Mouse (Mus musculus): ENCODE results near the gene Lcp1. TPM values are rescaled to one million over a fixed set of nuclear protein-coding genes. Genes with fewer than 3 reads are reported as not detected.

Lcp1 gene
- polyA plus RNA-seq, 1 experiment from 2014 or later = 62.6 TPM

- Histone ChIP-seq H3K9me3 (no peaks in the 10 kb centered on the region), H3K27ac (no peak overlapping the region), H3K4me2 (no peak overlapping the region), H3K36me3 (no peaks in the 10 kb centered on the region), H3K4me3 (no peak overlapping the region), H3K4me1 (no peaks in the 10 kb centered on the region), H3K9ac (no peak overlapping the region), H3K27me3 (no peaks in the 10 kb centered on the region)
- ATAC-seq (ENCODE audit: borderline replicate concordance, extremely low read depth, low FRiP score, low TSS enrichment) = no peak
- WGBS = 78% methylated on average over 11 of the region's 11 CpGs
These were observed 115.4 kb downstream of the Lcp1 start for GRCm38 (mm10) chr14:75246024-75247000.

GRCm38 (mm10) chr14:75250432-75250831 is 119.5 kb downstream of the Lcp1 start:
- no peaks in the 10 kb centered on the region for H3K4me1 ChIP-seq
- H3K9me3 ChIP-seq = no peaks in the 10 kb centered on the region
- H3K4me3 ChIP-seq = no peak overlapping the region
- H3K27ac ChIP-seq = no peak overlapping the region
- H3K36me3 ChIP-seq = no peaks in the 10 kb centered on the region
- H3K27me3 ChIP-seq = no peaks in the 10 kb centered on the region
- ATAC-seq (ENCODE audit: borderline replicate concordance, extremely low read depth, low FRiP score, low TSS enrichment) = no peak
- H3K4me2 ChIP-seq = no peak overlapping the region
- WGBS = 65% methylated on average over 3 of the region's 3 CpGs
- no peak overlapping the region for H3K9ac ChIP-seq

GRCm38 (mm10) chr14:75256521-75256920 is 125.6 kb downstream of the Lcp1 start:
- ATAC-seq (ENCODE audit: borderline replicate concordance, extremely low read depth, low FRiP score, low TSS enrichment) = no peak
- Histone ChIP-seq H3K4me1 (no peaks in the 10 kb centered on the region), H3K4me2 (no peak overlapping the region), H3K27ac (no peak overlapping the region), H3K27me3 (no peaks in the 10 kb centered on the region), H3K4me3 (no peak overlapping the region), H3K9ac (no peak overlapping the region), H3K9me3 (no peaks in the 10 kb centered on the region), H3K36me3 (no peaks in the 10 kb centered on the region)
- 38% methylated on average over 5 of the region's 5 CpGs for WGBS

DNA sequence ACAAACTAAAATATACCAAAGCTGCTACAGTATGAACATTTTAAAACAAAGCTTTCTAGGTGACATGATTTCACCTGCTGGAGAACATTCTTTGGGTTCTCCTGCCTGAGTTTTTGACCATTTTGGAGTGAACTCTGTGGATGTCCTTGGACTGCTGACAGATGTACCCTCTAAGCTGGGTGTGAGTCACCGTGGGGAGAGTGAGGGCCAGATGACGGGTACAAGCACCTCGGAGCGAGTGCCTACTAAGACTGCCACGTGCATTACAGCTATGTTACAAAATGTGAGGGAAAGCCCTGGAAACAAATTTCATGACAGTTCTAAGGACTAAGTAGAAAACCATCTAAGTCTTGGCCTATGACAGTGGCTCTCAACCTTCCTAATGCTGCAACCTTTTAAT is 138.6 kb downstream of the Lcp1 start:
- 82% methylated on average over 5 of the region's 5 CpGs for WGBS
- Histone ChIP-seq H3K36me3 (no peaks in the 10 kb centered on the region), H3K9me3 (no peaks in the 10 kb centered on the region)

DNA sequence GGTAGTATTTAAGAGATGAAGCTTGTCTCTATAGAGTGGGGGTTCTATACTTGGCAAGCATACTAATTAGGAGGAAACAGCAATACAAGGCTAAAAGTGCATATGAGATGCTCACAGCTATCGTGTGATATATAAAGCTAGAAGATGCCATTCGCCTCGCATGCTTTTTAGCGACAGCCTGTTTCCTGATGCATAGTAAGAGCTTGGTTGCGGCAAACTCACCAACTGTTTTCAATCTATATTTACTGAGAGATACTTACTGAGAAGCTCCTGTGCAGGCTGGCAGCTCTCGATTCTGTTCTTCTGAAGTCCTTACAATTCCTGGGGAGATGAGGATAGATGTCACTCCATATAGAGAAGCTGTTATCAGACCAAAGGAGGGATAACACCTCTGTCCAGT is 148.8 kb downstream of the Lcp1 start:
- Histone ChIP-seq H3K27me3 (no peaks in the 10 kb centered on the region), H3K4me2 (no peak overlapping the region), H3K9me3 (no peaks in the 10 kb centered on the region), H3K4me1 (peaks cover 9% of the 10 kb centered on the region), H3K4me3 (no peak overlapping the region), H3K36me3 (no peaks in the 10 kb centered on the region), H3K9ac (no peak overlapping the region), H3K27ac (no peak overlapping the region)
- no peak for ATAC-seq (ENCODE audit: borderline replicate concordance, extremely low read depth, low FRiP score, low TSS enrichment)
- WGBS = 79% methylated on average over 6 of the region's 6 CpGs

More for the DNA sequence above, 138.6 kb downstream of the Lcp1 start:
- no peak overlapping the region for H3K9ac ChIP-seq
- H3K4me2 ChIP-seq = no peak overlapping the region
- no peak overlapping the region for H3K27ac ChIP-seq
- H3K4me1 ChIP-seq = no peaks in the 10 kb centered on the region
- no peak for ATAC-seq (ENCODE audit: borderline replicate concordance, extremely low read depth, low FRiP score, low TSS enrichment)
- H3K27me3 ChIP-seq = 0 out of 2 replicates have a peak, but pooled peaks cover 3% of the 10 kb centered on the region
- H3K4me3 ChIP-seq = no peak overlapping the region

DNA sequence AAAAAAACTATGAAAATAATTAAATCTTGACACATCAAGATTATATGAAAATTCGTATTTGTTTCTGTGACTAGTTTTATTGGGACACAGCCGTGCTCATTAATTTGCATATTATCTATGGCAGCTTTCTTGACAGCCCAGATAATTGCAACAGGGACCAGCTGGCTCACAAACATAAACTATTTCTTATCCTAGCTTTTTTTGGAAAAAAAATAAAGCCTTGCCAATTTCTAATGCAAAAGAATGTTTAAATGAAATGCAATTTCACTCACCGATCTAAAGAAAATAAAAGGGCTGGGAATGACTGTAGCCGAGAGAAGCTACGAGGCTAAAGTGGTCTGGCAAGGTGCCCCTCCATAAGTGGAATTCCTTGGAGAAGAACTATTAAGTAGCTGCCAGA is 149.5 kb downstream of the Lcp1 start:
- no peaks in the 10 kb centered on the region for H3K27me3 ChIP-seq
- H3K27ac ChIP-seq = no peak overlapping the region
- H3K4me3 ChIP-seq = no peak overlapping the region
- peaks cover 15% of the 10 kb centered on the region for H3K4me1 ChIP-seq
- no peaks in the 10 kb centered on the region for H3K9me3 ChIP-seq
- no peak overlapping the region for H3K9ac ChIP-seq
- ATAC-seq (ENCODE audit: borderline replicate concordance, extremely low read depth, low FRiP score, low TSS enrichment) = peak; percentile 12; the same call in 1 of the 2 replicates
- WGBS = 23% methylated on average over 5 of the region's 5 CpGs
- H3K4me2 ChIP-seq = no peak overlapping the region
- H3K36me3 ChIP-seq = no peaks in the 10 kb centered on the region

Small RNA genes lying within 50 kb of the gene (microRNA-seq; reads per million reads assigned to microRNA genes)
- gene Gm44482 = not detected

Other genes with a start within 250 kb of the Lcp1 start
- gene Lrch1, start 183.2 kb upstream of the Lcp1 start, polyA plus RNA-seq (2015; fragmentation: Nextera tagmentation; extraction: Ambion mirVana) = 17.5 and 19.9 TPM in 2 replicates
- gene Rubcnl, start 115.1 kb upstream of the Lcp1 start, polyA plus RNA-seq (2015; fragmentation: Nextera tagmentation; extraction: Ambion mirVana) = 0.37 and 0.42 TPM in 2 replicates
- gene Lrrc63, start 220 bp upstream of the Lcp1 start, polyA plus RNA-seq (2015; fragmentation: Nextera tagmentation; extraction: Ambion mirVana) = 0.06 TPM in 1 of 2 replicates, not detected in the other
- 0.49 TPM in 1 of 2 replicates, not detected in the other for gene Cpb2, start 111.2 kb downstream of the Lcp1 start, polyA plus RNA-seq (2015; fragmentation: Nextera tagmentation; extraction: Ambion mirVana)
- gene Zc3h13, start 153.3 kb downstream of the Lcp1 start, polyA plus RNA-seq (2015; fragmentation: Nextera tagmentation; extraction: Ambion mirVana) = 26.8 and 31.2 TPM in 2 replicates

Measured in lung, embryonic 15.5 days (tissue).